Mouse (Mus musculus): ENCODE measurements around the gene Rpl23.
"Not testable (repeated sequence)": the region's sequence is repeated elsewhere in the genome, so short reads cannot be mapped to it uniquely, and the experiment has no call there.

Rpl23 gene

GRCm38 (mm10) chr11:97799994-97800690 is 17.9 kb upstream of the Rpl23 start:
- peak; percentile 71 for DNase-seq (ENCODE audit: low spot score)

- peak; percentile 80 for DNase-seq (ENCODE audit: low spot score)
Measured at GRCm38 (mm10) chr11:97799146-97799993, 17.1 kb upstream of the Rpl23 start.

- peak; percentile 91 for DNase-seq (ENCODE audit: low spot score)
Measured at GRCm38 (mm10) chr11:97798782-97799145, 16.5 kb upstream of the Rpl23 start, which contains the start of gene Lasp1. Gene Lasp1 (plus strand): TSS chr11:97799000.

GRCm38 (mm10) chr11:97798083-97798435 is 15.8 kb upstream of the Rpl23 start:
- DNase-seq (ENCODE audit: low spot score), result no peak

- DNase-seq (ENCODE audit: low spot score), result peak; percentile 81
Measured at GRCm38 (mm10) chr11:97797369-97798082, 15.3 kb upstream of the Rpl23 start.

GRCm38 (mm10) chr11:97796910-97797309 is 14.7 kb upstream of the Rpl23 start:
- DNase-seq (ENCODE audit: low spot score), result peak; percentile 80

GRCm38 (mm10) chr11:97793165-97793564 is 10.9 kb upstream of the Rpl23 start:
- DNase-seq (ENCODE audit: low spot score), result peak; percentile 71

- not testable (repeated sequence) for DNase-seq (ENCODE audit: low spot score)
Measured at GRCm38 (mm10) chr11:97790778-97791438, 8.7 kb upstream of the Rpl23 start.

GRCm38 (mm10) chr11:97789727-97790126 is 7.5 kb upstream of the Rpl23 start:
- DNase-seq (ENCODE audit: low spot score), result no peak

- DNase-seq (ENCODE audit: low spot score), result no peak
Measured at GRCm38 (mm10) chr11:97787961-97788360, 5.7 kb upstream of the Rpl23 start.

GRCm38 (mm10) chr11:97782564-97782895 is 293 bp upstream of the Rpl23 start:
- no peak for DNase-seq (ENCODE audit: low spot score)

- DNase-seq (ENCODE audit: low spot score), result no peak
Measured at GRCm38 (mm10) chr11:97781478-97781831, 782 bp downstream of the Rpl23 start.

GRCm38 (mm10) chr11:97779968-97780701 is 2.1 kb downstream of the Rpl23 start:
- DNase-seq (ENCODE audit: low spot score), result no peak

GRCm38 (mm10) chr11:97778918-97779317 is 3.3 kb downstream of the Rpl23 start:
- DNase-seq (ENCODE audit: low spot score), result no peak

GRCm38 (mm10) chr11:97777129-97777529 is 5.1 kb downstream of the Rpl23 start:
- DNase-seq (ENCODE audit: low spot score), result peak; percentile 62

GRCm38 (mm10) chr11:97776497-97777128 is 5.6 kb downstream of the Rpl23 start:
- DNase-seq (ENCODE audit: low spot score), result no peak

GRCm38 (mm10) chr11:97775808-97776496 is 6.3 kb downstream of the Rpl23 start, which contains the start of gene 1700001P01Rik:
Gene 1700001P01Rik (minus strand): TSS chr11:97775918.
- no peak for DNase-seq (ENCODE audit: low spot score)

GRCm38 (mm10) chr11:97775186-97775585 is 7.1 kb downstream of the Rpl23 start:
- no peak for DNase-seq (ENCODE audit: low spot score)

GRCm38 (mm10) chr11:97771410-97771809 is 10.8 kb downstream of the Rpl23 start:
- no peak for DNase-seq (ENCODE audit: low spot score)

GRCm38 (mm10) chr11:97769704-97770103 is 12.5 kb downstream of the Rpl23 start:
- no peak for DNase-seq (ENCODE audit: low spot score)
